Mouse (Mus musculus): ENCODE measurements around the gene Macrod2.
A peak's percentile ranks its signal among the peaks of the same experiment; 100 is the strongest.

Gene Macrod2

GRCm38 (mm10) chr2:142334441-142335102 is 1939.5 kb downstream of the Macrod2 start:
- DNase-seq (ENCODE audit: low read depth, low spot score) = no peak

- no peak for DNase-seq (ENCODE audit: low read depth, low spot score)
Observed at GRCm38 (mm10) chr2:142335103-142335999, 1940.2 kb downstream of the Macrod2 start.

GRCm38 (mm10) chr2:142344021-142344420 is 1948.9 kb downstream of the Macrod2 start:
- DNase-seq (ENCODE audit: low read depth, low spot score) = no peak

GRCm38 (mm10) chr2:142344758-142345157 is 1949.6 kb downstream of the Macrod2 start:
- no peak for DNase-seq (ENCODE audit: low read depth, low spot score)

GRCm38 (mm10) chr2:142349805-142350204 is 1954.7 kb downstream of the Macrod2 start:
- no peak for DNase-seq (ENCODE audit: low read depth, low spot score)

GRCm38 (mm10) chr2:142362888-142363287 is 1967.8 kb downstream of the Macrod2 start:
- DNase-seq (ENCODE audit: low read depth, low spot score) = peak; percentile 1

- no peak for DNase-seq (ENCODE audit: low read depth, low spot score)
Observed at GRCm38 (mm10) chr2:142373978-142374377, 1978.9 kb downstream of the Macrod2 start.

- no peak for DNase-seq (ENCODE audit: low read depth, low spot score)
Observed at GRCm38 (mm10) chr2:142380563-142380962, 1985.5 kb downstream of the Macrod2 start.

- DNase-seq (ENCODE audit: low read depth, low spot score) = no peak
Observed at GRCm38 (mm10) chr2:142381081-142381579, 1986.0 kb downstream of the Macrod2 start.

- no peak for DNase-seq (ENCODE audit: low read depth, low spot score)
Observed at GRCm38 (mm10) chr2:142393546-142393945, 1998.4 kb downstream of the Macrod2 start.

GRCm38 (mm10) chr2:142399490-142399889 is 2004.4 kb downstream of the Macrod2 start:
- DNase-seq (ENCODE audit: low read depth, low spot score) = no peak

GRCm38 (mm10) chr2:142400781-142401180 is 2005.7 kb downstream of the Macrod2 start:
- no peak for DNase-seq (ENCODE audit: low read depth, low spot score)

GRCm38 (mm10) chr2:142401359-142401758 is 2006.2 kb downstream of the Macrod2 start:
- DNase-seq (ENCODE audit: low read depth, low spot score) = no peak

- no peak for DNase-seq (ENCODE audit: low read depth, low spot score)
Observed at GRCm38 (mm10) chr2:142403394-142403793, 2008.3 kb downstream of the Macrod2 start.

- DNase-seq (ENCODE audit: low read depth, low spot score) = no peak
Observed at GRCm38 (mm10) chr2:142404321-142404720, 2009.2 kb downstream of the Macrod2 start.

GRCm38 (mm10) chr2:142407341-142407740 is 2012.2 kb downstream of the Macrod2 start:
- no peak for DNase-seq (ENCODE audit: low read depth, low spot score)

- no peak for DNase-seq (ENCODE audit: low read depth, low spot score)
Observed at GRCm38 (mm10) chr2:142410124-142410523, 2015.0 kb downstream of the Macrod2 start.

- DNase-seq (ENCODE audit: low read depth, low spot score) = peak; percentile 26
Observed at GRCm38 (mm10) chr2:142433126-142433525, 2038.0 kb downstream of the Macrod2 start.

- DNase-seq (ENCODE audit: low read depth, low spot score) = no peak
Observed at GRCm38 (mm10) chr2:142434731-142435130, 2039.6 kb downstream of the Macrod2 start.

- DNase-seq (ENCODE audit: low read depth, low spot score) = no peak
Observed at GRCm38 (mm10) chr2:142437606-142438461, 2042.7 kb downstream of the Macrod2 start.

Data from forelimb bud, embryonic 11.5 days (tissue).